Mouse (Mus musculus) c-Kit-negative CD71-positive TER-119-positive erythroid progenitor cells, embryonic 14.5 days (primary cell): ENCODE data around the gene Tnnt2.

ENCODE experiments used
- DNase-seq: peaks from one replicate; pipeline ENCODE4 v3.0.0-alpha.2; 2013; ENCODE audit warnings: low read depth, low spot score

Tnnt2 gene

DNA sequence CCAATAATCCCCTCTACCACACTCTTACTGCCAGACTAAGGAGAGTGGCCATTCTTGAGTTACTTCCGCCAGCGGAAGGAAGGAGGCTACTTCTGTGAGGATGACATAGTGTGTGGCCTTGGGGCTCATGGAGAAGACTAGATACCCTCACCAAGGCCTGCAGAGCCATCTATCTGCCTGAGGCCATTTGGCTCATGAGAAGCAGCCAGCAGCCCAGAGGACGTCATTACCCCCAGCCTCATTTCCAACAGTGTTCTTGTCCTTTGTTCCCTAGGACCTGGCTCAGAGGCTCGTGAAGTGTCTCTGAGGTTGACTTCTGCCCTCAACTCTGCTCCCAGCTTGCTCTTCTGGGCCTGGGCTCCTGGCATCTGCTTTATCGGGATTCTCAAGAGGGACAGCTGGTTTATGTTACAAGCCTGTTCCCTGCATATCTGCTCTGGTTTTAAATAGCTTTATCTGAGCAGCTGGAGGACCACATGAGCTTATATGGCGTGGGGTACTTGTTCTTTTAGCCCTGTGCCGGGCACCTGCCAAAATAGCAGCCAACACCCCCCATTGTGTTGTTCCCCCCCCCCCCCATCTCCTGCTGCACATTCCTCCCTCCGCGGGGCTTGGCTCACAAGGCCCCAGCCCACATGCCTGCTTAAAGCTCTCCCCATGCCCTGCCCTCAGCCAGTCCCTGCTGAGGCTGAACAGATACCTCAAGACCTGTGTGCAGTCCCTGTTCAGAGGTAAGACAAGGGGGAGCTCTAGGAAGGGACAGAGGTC lies at the start of gene Tnnt2:
Gene Tnnt2 (plus strand): TSS at position 639 of the 768 bp plus-strand sequence.
- DNase-seq, result no peak

DNA sequence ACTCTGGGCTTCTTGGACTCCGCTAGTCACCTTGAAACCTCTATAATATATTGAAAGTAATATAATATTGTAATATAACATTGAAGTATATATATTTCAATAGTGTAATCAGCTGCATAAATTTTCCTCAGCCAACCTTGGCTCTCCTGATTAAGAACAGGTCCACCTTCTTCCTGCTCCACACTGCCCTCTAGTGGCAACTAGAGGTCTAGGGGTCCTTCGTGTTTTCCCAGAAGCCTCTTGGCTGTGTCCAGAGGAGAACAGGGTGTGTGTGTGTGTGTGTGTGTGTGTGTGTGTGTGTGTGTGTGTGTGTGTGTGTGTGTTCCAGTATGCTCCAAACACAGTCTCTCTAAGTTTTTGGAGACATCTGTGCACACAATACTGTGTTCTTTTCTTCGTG lies 48.4 kb upstream of the Tnnt2 start:
- DNase-seq, result peak; percentile 84

DNA sequence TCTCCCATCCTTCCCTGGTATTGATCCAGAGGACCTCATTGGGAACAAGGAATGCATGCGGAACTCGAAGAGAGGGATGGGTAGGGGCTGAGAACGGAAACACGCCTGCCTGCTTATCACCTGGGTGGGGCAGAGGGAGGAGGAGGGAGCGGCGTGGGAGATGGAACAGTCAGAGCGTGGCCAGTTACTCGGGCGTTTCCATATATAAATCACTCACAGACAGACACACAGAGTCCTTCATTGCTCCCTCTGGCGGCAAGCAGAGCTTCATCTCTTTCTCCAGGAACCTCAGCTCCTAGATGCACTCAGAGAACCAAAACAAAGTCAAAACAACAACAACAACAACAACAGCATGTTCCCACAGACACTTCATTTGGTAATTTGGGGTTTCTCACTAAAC lies 47.4 kb upstream of the Tnnt2 start:
- DNase-seq, result peak; percentile 47

DNA sequence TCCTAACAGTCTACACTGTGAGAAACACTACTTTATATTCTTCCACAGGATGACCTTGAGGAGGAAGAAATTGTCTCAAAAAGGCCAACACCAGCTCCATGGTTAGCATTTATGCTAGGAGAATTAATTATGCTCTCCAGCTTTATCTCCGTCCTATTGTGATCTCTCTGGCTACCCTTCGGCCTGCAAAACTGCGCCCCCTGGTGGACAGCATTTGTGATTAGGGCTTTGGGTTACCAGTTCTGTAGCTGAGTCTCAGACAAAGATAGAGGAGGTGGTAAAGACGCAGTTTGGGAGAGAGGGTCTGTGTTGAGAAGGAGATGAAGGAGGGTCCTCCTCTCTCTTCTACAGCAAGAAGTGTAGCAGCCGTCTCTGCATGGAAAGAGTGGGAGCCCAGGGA lies 46.3 kb upstream of the Tnnt2 start:
- peak; percentile 60 for DNase-seq

DNA sequence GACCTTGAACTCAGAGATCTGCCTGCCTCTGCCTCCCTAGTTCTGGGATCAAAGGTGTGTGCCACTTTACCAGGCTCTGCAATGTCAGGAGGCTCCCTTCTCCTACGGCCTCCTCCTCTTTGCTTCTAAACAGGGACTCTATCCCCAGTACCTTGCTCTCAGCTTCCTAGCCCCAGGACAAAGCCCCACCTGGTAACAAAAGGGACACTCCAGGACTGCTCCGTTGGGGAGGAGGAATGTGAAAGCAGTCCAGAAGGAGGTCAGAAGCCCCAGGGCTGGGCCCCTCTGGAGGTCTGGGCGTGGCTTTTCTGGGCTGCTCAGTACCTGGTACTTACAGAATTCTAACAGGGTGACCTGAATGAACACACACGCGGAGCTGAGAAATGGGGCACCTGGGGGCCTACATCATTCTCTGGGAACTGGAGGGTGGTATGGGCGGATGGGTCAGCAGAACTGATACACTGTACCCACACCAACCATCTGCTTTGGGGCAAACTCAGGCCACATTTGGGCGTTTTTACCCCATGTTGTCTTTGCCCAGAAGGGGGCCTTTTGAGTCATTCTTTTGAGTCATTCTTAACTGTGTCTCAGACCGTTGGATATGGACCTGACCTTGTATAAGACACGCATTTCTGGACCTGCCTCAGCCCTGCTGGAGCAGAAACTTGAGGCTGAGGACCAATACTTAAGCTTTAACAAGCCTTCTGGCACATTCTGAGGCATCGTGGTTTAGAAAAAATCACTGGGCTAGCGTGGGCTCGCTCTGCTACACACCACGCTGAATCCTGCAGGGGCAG lies 43.8 kb upstream of the Tnnt2 start:
- DNase-seq, result no peak

DNA sequence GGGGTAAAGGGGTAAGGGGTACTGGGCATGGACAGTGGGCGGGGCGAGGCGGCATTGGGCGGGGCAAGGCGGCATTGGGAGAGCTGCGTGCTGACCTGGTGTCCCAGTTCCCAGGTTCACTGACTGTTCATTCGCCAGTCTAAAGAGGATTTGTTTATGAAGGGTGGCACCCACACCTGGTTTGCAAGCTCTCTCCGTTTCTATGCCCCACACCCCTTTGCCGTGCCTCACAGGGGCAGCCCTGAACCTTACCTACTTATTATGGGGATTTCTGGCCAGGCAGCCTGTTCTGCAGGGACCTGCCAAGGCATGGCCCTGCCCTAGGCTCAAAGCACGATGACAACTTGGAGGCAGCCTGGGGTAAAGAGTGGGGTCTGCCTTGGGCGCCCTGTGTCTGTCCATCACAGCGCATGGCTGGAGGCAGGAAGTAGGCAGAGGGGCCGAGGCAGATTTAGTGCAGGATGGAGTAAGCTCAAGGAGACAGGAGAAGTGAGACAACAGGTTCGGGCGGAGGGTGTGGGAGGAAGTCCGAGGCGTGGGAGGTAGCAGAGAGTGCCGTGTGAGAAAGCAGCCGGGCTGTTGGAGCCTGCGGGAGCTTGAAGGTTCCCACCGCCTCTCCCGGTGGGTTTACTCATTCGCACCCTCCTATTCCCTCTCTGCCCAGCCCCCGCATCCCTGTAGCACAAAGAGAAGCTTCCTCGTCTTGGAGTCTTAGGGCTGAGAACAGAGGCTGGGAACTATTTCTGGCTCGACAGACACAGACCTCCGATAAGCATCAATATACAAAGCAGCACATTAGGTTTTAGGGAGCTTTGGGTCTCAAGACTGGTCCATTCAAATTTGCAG lies 42.6 kb upstream of the Tnnt2 start:
- no peak for DNase-seq

DNA sequence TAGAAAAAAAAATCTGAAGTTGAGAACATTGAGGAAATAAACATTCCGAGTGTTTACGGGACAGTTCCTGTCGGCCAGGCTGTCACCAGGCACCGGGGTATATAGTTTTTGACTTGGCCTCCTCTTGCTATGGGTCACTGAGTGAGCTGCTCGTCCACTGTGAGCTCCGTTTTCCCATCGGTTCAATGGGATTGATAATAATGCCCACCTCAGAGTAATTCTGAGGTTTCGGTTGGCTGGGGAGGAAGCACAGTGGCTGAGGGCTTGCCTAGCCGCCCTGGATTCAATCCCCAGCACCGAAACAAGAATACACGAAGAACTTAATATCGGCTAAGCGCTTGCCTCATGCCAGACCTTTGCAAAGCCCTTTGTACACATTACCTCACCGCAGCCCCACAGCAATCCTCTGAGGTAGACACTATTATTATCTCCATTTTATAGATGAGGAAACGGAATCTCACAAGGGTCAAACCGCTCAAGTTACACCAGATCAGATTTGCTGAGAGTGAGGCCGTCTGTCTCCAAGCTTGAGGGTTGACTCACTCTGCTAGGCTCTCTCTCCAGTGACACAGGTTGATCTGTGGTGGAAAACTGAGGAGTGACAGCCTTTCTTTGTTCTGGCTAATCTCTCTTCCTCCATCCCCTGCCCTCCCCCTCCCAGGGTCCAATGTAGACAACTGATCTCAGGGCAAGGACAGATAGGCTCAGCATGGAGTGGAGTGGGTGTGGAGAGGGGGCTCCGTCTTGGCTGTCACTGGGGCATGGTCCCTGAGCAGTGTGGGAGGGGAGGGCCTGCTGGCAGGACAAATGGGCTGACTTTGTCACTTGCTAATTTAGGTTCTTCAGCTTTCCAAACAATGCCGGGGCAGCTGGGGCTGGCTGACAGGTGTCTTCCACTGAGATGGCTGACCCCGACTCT lies 41.7 kb upstream of the Tnnt2 start:
- DNase-seq, result no peak

DNA sequence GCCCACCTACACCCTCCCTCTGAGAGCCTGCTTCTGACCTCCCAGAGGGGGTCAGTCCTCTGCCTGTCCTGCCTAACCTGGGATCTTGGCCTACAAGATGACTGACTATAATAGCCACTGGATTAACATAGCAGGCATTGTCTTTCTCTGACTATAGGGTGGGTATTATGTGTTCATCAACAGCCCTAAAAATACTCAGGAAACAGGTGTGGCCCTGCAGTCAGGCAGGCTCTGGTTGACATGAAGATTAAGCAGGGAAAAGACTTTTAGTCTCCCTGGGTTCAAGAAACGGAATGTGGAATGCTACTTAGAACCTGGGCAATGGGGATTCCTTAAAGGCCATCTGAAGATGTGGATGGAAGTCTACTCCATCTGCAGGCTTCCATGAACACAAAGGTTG lies 37.7 kb upstream of the Tnnt2 start:
- DNase-seq, result no peak

DNA sequence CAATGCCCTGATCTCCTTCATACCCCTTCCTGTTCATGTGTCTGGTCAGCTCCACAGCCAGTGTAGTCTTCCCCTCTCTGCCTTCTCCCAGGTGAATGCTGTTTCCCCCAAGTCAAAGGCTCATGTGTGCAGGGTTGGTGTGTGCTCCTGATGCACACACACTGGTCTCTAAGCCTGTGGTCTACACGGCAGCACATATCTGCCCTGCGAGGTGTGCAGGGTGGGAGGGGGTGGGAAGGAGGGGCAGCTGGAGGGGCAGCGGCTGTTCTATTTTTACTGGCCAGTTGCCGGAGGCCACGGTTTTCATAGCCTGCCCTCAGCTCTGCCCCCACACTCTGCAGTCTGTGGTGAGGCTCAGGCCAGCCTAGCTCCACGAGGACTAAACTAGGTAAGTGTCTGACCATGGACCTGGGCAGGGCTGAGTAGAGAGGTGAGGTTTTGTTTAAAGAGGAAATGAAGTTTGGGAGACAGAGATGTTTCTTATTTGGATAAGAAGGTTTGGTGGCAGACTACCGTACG lies 37.0 kb upstream of the Tnnt2 start:
- no peak for DNase-seq

DNA sequence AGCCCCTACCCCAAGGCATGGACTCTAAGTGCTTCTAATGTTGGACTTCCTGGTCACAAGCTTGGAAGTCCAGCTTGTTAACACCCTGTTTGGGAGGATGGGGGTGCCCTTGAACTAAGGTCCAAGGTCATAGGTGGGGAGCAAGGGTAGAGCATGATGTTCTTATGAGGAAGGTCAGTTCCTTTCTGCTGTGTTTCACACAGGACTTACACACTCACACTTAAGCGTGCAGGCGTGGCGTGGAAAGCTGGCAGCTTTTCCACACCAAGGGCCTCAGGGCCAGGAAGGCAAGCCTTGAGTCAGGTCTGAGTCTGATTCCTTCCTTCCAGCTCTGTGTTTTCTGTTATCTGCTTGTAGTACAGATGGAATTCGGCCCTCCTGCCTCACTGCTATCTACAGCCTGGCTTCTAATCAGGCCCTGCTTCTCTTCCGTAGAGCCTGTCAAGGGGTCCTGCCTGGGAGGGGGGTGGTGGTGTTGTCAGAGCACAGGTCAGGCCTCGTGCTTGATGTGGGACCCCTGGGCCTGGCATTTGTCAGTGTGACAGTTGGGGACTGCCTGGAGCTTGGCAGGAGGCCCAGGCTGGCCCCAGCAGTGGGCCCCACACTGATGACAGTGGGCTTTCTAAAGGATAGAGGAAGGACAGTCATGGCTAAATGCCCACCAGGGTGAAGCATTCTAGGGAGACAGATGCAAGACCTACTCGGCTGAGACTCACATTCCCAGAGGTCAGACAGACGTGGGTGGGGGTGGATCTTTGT lies 35.8 kb upstream of the Tnnt2 start:
- DNase-seq, result no peak

DNA sequence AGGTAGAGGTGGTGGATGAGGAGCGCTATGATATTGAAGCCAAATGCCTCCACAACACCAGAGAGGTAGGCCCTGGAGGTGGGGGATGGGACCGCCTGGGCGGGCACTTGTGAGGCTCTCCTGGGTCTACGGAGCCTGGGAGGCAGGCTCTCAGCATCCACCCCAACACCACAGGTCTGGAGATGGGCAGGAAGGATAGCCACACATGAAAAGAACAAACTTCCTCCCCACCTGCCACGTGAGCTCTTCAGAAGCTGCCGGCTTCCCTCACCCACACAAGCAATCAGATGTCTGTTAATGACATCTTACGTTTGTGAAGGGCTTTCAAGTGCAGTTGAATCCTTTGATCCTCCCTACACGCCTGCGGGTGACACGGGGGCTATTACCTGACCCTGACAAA lies 28.6 kb upstream of the Tnnt2 start:
- no peak for DNase-seq

DNA sequence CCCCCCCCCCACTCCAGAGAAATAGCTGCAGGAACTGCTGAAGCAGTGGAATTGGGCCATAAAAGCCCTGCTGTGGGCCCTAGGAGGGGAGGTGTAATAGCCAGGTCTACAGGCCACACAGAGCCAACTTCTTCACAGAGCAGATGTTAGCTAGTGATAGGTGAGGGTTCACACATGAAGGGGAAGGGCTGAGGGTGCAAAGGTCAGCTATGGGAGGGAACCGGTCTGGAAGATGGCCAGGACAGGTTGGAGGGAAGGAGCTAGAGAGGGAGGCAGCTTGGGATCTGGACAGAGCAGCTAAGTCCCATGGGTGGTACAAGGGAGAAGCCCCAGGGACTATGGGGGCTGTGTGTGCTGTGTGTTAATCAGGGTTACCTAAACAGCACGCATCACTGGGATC lies 26.0 kb upstream of the Tnnt2 start:
- DNase-seq, result no peak

DNA sequence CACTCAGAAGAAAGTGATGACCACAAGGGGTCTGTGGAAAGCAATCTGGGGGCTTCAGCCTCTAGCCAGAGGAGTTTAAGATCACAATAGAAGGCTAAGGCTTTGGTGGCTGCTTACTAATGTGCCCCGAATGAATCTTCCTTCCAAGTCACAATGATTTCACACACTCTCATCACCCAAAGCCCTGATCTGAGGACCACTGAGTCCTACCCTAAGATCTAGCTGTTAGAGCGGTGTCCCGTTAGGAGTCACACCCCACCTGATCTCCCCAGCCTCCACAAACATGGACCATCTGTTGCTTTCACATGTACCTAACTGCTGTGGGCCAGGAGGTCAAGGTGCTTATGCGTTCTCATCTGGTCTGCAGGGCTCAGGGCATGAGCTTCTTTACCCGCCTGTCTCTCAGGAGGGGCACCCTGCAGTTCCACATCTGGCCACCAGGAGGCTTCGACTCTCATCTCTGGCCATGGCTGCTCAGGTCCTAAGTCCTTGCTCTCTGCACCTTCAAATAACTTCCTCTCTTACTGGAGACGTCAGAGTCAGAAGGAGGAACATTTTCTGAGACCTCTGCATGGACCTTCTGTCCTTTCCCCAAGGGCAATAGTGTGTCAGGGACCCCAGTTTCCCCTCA lies 25.0 kb upstream of the Tnnt2 start:
- DNase-seq, result peak; percentile 53

DNA sequence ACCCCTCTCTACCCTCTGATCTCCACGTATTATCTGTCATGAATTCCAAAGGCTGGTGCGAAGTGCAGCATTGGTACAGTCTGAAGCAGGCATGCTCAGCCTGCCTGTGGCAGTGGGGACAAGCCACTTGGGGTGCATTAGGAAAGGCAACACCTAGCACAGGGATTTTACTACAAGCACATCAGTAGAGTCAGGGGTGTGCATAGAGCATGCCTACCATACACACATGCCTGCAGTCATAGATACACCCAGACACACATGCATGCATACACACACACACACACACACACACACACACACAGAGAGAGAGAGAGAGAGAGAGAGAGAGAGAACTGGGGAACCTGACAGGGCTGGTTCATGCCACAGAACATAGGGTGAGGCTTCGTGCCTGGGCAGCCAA lies 23.9 kb upstream of the Tnnt2 start:
- DNase-seq, result no peak

DNA sequence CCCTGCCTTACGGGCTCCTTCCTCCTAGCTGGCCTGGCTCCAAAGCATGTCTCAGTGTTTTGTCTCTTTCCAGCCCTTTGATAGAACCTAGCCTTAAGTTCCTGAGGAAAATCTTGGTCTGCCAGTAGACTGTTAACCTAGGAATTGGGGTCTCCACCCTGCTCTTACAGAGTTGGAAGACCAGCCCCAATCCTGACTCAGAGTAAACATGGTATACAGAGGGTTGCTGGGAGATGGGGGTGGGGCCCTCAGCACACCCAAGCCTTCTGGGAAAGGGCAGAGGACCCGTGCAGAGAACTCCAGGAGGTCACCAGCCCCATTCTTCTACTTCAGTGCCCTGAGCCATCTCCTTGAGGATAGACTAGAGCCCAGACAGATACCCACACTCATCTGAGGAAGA lies 23.5 kb upstream of the Tnnt2 start:
- no peak for DNase-seq

DNA sequence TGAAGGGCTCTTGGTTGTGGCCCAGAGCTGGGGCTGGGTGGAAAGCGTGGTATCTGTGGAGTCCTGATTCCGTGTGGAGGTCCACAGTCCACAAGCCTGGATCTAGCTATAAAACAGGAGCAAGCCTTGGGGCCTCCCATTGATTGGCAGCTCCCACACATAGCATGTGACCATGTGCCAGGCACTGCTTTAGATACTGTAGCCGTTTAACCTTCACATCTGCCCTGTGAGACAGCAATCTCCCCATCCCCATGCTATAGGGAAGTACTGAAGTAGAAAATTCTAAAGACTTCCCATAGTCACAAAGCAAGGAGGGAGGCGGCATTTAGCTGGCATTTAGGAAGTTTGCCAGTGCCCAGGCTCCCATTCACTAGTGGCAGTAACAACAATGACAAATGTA lies 23.1 kb upstream of the Tnnt2 start:
- no peak for DNase-seq

DNA sequence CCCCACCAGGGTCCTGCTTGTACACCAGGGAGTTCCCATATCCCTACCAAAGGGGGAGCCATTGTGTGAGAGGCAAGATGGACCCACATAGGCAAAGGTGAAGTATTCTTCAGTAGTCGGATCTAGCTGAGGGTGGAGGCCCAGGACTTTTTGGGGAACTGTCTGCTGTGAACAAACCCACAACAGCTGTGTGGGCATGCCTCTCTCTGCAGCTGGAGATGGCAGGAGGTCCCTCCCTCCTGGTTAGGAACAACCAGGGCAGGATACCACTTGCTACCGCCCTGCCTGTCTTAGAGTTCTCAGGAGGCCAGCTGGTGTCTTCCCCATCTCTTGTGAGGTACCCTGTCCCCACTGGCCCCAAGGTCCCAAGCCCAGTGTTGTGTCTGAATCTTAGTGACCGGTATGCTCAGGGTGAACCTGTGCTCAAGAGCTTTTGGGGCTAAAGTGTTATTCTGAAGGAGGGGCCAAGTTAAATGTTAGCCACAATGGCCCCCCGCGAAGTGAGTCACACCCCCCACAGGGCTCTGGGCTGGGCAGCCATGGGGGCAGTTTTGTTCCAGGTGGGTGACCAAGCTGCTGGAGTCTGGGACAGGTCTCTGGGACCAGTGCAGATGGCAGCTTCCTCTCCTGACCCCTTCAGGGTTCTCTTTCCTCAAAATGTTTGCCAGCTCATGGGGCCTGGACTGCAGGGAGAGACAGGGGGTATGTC lies 22.3 kb upstream of the Tnnt2 start:
- DNase-seq, result no peak

DNA sequence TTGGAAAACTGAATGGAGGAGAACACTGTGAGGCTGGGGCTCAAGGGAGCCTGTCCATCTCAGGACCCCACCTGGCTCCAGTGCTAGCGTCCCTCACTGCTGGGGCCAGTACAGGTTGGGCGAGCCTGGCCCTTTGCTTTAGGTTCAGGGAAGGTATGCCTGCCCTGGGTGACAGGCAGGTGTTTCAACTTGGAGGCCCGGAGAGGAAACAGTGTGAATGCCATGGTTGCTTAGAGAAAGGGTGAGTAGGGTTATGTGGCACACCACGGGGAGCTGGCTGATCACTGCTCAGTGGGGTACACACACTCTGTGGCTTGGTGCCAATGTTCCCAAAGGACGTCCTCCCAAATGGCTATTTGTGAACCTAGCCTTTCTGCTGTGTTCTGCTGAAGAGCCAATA lies 21.6 kb upstream of the Tnnt2 start:
- no peak for DNase-seq

DNA sequence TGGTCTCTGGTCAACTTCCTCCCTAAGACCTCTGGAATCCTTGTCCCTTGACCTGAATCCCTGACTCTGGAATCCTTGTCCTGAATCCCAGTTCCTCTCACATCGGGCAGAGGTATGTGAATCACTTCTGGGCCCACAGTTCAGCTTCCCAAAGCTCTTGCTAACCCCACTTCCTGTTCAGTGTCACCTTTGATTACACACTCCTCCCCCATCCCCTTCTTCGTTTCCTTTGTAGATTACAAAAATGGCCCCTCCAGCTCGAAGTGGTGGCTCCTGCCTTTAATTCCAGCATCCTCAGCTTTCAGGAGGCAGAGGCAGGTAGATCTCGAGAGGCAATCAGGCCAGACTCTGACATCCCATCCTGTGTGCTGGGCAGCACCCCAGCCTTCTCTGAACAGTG lies 18.6 kb upstream of the Tnnt2 start:
- no peak for DNase-seq
